Mouse (Mus musculus) kidney, embryonic 15.5 days (tissue): ENCODE measurements around the gene Heatr9. TPM values are rescaled to one million over a fixed set of nuclear protein-coding genes. Genes with fewer than 3 reads are reported as not detected.
A peak's percentile ranks its signal among the peaks of the same experiment; 100 is the strongest.

Experiments
- ATAC-seq: fragments of 200-750 bp; cut with Nextera tagmentation; replicated peaks from 2 replicates; pipeline ENCODE4 v1.8.0; 2017; ENCODE audit warnings: moderate TSS enrichment; ENCODE audit not compliant: low FRiP score
- H3K27ac ChIP-seq: fragments of 300-500 bp; sonication (generic); 2 replicates; pipeline ENCODE4 v1.5.1; 2015; ENCODE audit warnings: mild to moderate bottlenecking, inconsistent platforms
- H3K27me3 ChIP-seq: fragments of 300-500 bp; sonication (generic); 2 replicates; pipeline ENCODE4 v1.6.1; 2015; ENCODE audit warnings: inconsistent platforms
- H3K36me3 ChIP-seq: fragments of 300-500 bp; sonication (generic); 2 replicates; pipeline ENCODE4 v1.6.1; 2015; ENCODE audit warnings: inconsistent platforms
- H3K4me1 ChIP-seq: fragments of 300-500 bp; sonication (generic); 2 replicates; pipeline ENCODE4 v1.6.1; 2015; ENCODE audit warnings: inconsistent platforms
- H3K4me2 ChIP-seq: fragments of 300-500 bp; sonication (generic); 2 replicates; pipeline ENCODE4 v1.6.1; 2015; ENCODE audit warnings: moderate library complexity, mild to moderate bottlenecking, inconsistent platforms
- H3K4me3 ChIP-seq: fragments of 300-500 bp; sonication (generic); replicated peaks from 2 replicates; pipeline ENCODE4 v1.5.1; 2015; ENCODE audit warnings: mild to moderate bottlenecking, inconsistent platforms
- H3K9ac ChIP-seq: fragments of 300-500 bp; sonication (generic); 2 replicates; pipeline ENCODE4 v1.6.1; 2015; ENCODE audit warnings: mild to moderate bottlenecking, inconsistent platforms
- H3K9me3 ChIP-seq: fragments of 300-500 bp; sonication (generic); replicated peaks from 2 replicates; pipeline ENCODE4 v1.6.1; 2016; ENCODE audit warnings: inconsistent platforms
- WGBS: fragments of 180-500 bp; shearing (Covaris S2); methylation state at CpG from one replicate; pipeline ENCODE4 v1.1.7; 2015; ENCODE audit warnings: mixed read lengths; 5-methylcytosine and 5-hydroxymethylcytosine counted together
- polyA plus RNA-seq: library from polyadenylated mRNA; unstranded; fragments of >200 nt; fragmentation: Nextera tagmentation; extraction: Ambion mirVana; gene quantifications from 2 replicates; pipeline ENCODE4 v1.2.1, GENCODE M21; 2015

Heatr9 gene
- polyA plus RNA-seq, 1 experiment from 2014 or later, result not detected

DNA sequence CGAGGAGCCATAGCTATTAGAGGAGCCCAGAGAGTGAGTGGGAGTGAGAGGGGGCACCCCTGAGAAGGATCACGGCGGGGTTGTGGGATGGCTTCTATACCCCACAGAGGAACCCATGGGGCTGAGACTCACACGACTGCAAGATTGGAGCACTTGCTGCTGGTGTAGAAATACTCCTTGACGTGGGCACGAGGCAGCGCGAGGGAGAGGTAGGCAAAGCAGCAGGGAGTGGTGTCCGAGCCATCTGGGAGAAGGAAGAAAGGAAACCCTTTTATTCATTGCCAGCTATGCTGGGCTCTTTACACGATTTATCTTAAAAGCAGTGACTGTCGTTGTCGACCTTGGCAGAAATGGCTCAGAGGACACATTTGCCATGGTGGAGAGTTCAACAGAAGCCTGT lies 7.0 kb upstream of the Heatr9 start:
- Histone ChIP-seq H3K9me3 (no peaks in the 10 kb centered on the region), H3K4me1 (peaks cover under 1% of the 10 kb centered on the region), H3K27me3 (no peaks in the 10 kb centered on the region), H3K4me3 (no peak overlapping the region), H3K27ac (no peak overlapping the region), H3K4me2 (no peak overlapping the region), H3K36me3 (no peaks in the 10 kb centered on the region), H3K9ac (no peak overlapping the region)
- ATAC-seq, result no peak
- 76% methylated on average over 12 of the region's 12 CpGs for WGBS

DNA sequence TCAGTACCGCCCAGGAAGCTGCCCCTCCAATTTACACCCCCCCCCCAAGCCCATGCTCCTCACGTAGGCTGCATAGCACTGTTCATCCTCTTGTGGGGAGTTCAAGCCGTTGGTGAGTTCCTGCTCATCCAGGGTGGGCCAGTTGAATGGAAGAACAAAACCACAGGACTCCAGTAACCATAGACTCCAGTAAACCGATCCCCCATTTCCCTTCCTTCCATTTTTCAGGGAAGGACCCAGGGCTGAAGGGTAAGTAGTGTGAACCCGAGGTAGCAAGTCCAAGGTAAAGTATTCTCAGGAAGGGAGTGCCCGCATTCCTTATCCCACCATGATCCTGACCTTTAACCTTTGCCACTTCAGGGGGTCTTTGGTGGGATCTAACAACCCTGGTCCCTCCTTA lies 3.6 kb downstream of the Heatr9 start:
- H3K9ac ChIP-seq, result no peak overlapping the region
- no peaks in the 10 kb centered on the region for H3K36me3 ChIP-seq
- no peak overlapping the region for H3K4me3 ChIP-seq
- no peak overlapping the region for H3K4me2 ChIP-seq
- no peaks in the 10 kb centered on the region for H3K9me3 ChIP-seq
- WGBS, result 75% methylated on average over 6 of the region's 6 CpGs
- no peak overlapping the region for H3K27ac ChIP-seq
- H3K4me1 ChIP-seq, result no peaks in the 10 kb centered on the region
- no peak for ATAC-seq
- H3K27me3 ChIP-seq, result no peaks in the 10 kb centered on the region

DNA sequence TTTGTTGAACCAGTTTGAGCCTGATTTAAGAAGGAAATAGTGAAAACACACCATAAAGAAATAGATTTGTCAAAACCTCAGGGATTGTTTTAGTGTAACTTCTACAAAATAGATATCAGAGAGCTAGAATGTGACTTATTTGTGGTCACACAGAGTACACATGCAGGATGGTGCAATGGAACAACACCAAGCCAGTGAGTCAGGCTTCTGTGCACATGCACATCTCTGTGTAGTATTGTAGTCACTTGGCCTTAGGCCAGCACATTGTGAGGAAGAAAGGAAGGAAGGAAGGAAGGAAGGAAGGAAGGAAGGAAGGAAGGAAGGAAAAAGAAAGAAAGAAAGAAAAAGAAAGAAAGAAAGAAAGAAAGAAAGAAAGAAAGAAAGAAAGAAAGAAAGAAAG lies 4.8 kb downstream of the Heatr9 start:
- no peak for ATAC-seq
- Histone ChIP-seq H3K4me3 (no peak overlapping the region), H3K9ac (no peak overlapping the region), H3K4me2 (no peak overlapping the region), H3K36me3 (no peaks in the 10 kb centered on the region), H3K27ac (no peak overlapping the region), H3K27me3 (no peaks in the 10 kb centered on the region), H3K9me3 (no peaks in the 10 kb centered on the region), H3K4me1 (no peaks in the 10 kb centered on the region)

DNA sequence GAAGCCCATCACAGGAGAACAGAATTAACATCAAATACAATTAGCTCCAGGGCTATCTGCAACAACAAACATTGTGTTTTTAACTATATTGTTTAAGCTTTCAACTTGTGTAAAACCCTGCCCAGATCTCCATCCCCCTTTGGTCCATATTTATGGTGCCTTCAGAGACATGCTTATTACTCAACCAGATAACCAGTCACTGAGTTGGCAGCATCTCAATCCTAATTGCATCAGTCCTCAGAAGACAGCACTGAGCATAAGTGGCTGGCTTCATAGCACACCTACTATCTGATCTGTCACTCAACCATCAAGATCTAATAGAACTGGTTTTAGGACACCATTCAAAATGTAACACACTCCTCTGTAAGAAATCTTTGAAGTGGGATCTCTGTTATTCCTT lies 12.5 kb downstream of the Heatr9 start:
- ATAC-seq, result no peak

DNA sequence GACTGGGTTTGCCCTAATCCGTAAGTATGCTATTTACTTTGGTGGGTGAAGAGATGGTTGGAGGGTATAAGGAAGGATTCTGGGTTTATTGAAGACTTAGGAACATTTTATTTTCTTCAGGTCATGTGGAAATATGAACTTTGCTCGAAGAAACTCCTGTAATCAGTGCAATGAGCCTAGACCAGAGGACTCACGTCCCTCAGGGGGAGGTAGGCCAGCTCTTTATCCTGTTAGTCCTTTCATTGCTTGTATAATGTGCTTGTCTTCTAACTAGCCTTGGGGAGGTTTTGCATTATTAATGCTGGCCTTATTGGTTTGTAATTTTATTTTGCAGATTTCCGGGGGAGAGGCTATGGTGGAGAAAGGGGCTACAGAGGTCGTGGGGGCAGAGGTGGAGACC lies 17.7 kb downstream of the Heatr9 start:
- ATAC-seq, result no peak
- 92% methylated on average over 5 of the region's 5 CpGs for WGBS
- peaks cover 81% of the 10 kb centered on the region for H3K36me3 ChIP-seq

More for the DNA sequence above, 12.5 kb downstream of the Heatr9 start:
- Histone ChIP-seq H3K27ac (no peak overlapping the region), H3K4me2 (no peak overlapping the region), H3K9me3 (no peaks in the 10 kb centered on the region), H3K27me3 (no peaks in the 10 kb centered on the region), H3K4me1 (no peaks in the 10 kb centered on the region), H3K9ac (no peak overlapping the region), H3K4me3 (no peak overlapping the region), H3K36me3 (peaks cover 44% of the 10 kb centered on the region)

DNA sequence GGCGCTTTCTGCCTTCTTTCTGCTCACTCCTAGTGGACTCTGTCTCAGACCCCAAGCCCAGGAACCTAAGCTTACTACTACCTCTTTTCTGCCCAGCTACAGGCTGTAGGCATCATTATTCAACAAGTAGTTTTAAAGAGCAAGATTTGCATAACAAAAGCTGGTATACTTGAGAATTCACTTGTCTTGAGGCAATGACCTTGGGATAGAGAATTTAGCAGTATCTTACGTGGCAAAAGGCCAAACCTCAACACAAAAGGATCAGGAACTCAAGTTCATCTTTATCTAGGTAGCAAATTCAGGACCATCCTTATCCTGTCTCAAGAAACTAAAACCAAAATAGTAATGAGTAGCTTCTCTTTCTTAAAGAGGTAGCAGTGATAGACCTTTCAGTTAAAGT lies 26.4 kb downstream of the Heatr9 start:
- 91% methylated on average over 2 of the region's 2 CpGs for WGBS
- peaks cover 55% of the 10 kb centered on the region for H3K36me3 ChIP-seq
- no peak for ATAC-seq

More for the DNA sequence above, 17.7 kb downstream of the Heatr9 start:
- no peak overlapping the region for H3K9ac ChIP-seq
- no peaks in the 10 kb centered on the region for H3K27me3 ChIP-seq
- H3K27ac ChIP-seq, result no peak overlapping the region
- H3K4me1 ChIP-seq, result no peaks in the 10 kb centered on the region
- H3K9me3 ChIP-seq, result no peaks in the 10 kb centered on the region
- no peak overlapping the region for H3K4me3 ChIP-seq
- H3K4me2 ChIP-seq, result no peak overlapping the region

DNA sequence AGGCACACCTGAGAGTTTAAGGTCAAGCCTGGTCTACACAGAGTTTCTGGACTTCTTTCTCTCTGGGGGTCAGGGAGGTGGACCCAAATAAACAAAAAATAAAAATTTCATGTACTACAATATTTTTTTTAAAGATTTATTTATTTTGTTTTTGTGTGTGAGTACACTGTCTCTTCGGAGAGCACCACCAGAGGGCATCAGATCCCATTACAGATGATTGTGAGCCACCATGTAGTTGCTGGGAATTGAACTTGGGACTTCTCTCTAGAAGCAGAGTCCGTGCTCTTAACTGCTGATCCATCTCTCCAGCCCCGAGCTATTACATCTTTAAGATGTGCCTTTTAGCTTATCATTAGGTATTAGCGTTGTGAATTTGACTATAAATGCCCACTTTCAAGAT lies 30.5 kb downstream of the Heatr9 start:
- no peak overlapping the region for H3K4me3 ChIP-seq
- no peaks in the 10 kb centered on the region for H3K4me1 ChIP-seq
- H3K36me3 ChIP-seq, result peaks cover 52% of the 10 kb centered on the region
- 89% methylated on average over 4 of the region's 4 CpGs for WGBS
- no peak overlapping the region for H3K27ac ChIP-seq
- H3K4me2 ChIP-seq, result no peak overlapping the region
- H3K9ac ChIP-seq, result no peak overlapping the region
- no peaks in the 10 kb centered on the region for H3K9me3 ChIP-seq
- ATAC-seq, result no peak
- H3K27me3 ChIP-seq, result no peaks in the 10 kb centered on the region

More for the DNA sequence above, 26.4 kb downstream of the Heatr9 start:
- no peaks in the 10 kb centered on the region for H3K4me1 ChIP-seq
- H3K27ac ChIP-seq, result no peak overlapping the region
- no peak overlapping the region for H3K4me3 ChIP-seq
- H3K9me3 ChIP-seq, result no peaks in the 10 kb centered on the region
- H3K9ac ChIP-seq, result no peak overlapping the region
- H3K27me3 ChIP-seq, result no peaks in the 10 kb centered on the region
- no peak overlapping the region for H3K4me2 ChIP-seq

DNA sequence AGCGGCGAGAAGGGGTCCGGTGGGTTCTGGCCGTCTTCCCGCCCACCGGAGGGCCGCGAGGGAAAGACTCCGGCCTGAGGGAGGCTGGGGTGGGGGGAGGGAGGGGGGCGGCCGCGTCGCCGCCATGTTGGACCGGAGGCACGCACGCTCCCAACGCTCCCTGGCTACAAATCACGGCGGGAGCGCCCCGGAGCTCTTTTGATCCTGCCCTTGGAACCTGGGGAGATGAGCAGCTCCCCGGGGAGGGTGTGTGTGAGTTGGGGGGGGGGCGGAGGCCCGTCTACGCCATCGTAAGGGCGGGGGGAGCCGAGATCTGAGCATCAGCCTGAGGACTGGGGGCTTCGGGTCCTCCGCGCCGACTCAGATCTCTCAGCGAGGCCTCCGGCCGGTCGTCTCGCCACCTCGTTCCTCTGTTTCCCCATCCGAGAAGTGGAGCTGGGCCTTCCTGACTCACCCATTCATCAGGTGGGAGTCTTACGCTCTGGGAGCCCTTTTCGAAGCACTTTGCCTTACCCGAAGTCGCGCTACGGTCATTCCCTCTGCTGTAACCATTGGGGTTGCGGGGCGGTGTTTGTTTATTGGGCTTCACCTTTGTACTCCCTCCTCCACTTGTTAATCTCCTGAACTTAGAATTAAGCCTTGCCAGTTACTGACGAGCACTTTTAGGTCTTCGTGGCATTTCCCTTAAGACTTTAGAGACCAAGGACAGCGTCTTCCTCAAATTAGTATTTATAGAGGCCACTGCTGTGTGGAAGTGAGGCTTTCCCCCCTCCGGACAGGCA lies 48.5 kb downstream of the Heatr9 start:
- WGBS, result under 1% methylated on average over 51 of the region's 52 CpGs
- H3K36me3 ChIP-seq, result peaks cover 22% of the 10 kb centered on the region
- ATAC-seq, result peak; percentile 83
- H3K4me3 ChIP-seq, result peak overlapping the region; percentile 90
- peaks cover 19% of the 10 kb centered on the region for H3K4me1 ChIP-seq
- no peaks in the 10 kb centered on the region for H3K9me3 ChIP-seq
- H3K27ac ChIP-seq, result peak overlapping the region; percentile 97
- peaks cover 10% of the 10 kb centered on the region for H3K27me3 ChIP-seq
- H3K9ac ChIP-seq, result peak overlapping the region; percentile 91
- peak overlapping the region; percentile 71 for H3K4me2 ChIP-seq

DNA sequence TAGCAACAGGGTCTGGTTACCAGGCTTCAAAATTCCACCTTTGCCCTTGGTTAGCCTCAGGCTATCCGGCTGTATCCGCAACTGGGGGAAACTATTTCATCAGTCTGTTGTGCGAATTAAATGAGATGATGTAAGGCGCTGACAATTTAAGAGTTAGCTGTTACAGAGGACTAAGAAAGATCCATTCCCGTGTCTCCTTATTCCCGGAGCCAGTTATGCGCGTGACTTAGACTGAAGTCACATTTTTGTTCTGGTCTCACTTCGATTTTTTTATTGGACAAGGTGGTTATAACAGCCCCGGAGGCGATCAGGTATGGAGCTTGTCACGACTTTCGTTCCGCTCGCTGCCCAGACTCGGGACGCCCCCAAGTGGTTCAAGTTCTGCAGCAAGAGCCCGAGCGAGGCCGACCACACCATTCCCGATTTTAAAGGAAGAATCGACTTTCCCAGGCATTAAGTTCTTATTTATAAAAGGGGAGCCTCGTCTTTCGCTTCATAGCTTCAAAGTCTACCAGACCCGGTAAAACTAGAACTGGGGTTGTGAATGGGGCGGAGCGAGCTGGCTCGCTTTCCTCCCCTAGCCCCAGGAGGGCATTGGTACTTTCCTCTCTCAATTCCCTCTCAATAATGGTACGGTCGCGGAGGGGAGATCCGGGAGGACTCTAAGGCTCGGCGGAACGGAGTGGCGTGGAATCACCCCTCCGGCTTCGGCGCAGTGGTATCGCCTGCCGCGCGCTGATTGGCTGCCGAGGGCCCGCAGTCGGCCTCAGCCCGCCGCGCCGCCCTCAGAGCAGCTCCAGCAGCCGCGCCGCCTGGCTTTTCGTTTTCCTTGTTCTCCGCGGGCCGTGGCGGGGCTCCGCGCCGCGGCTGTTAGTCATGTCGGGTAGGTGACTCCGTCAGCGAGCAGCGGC lies 49.4 kb downstream of the Heatr9 start, which contains the start of gene Taf15:
TSS of gene Taf15 (plus strand) at position 763 of the 911 bp plus-strand sequence.
- under 1% methylated on average over 66 of the region's 66 CpGs for WGBS
- ATAC-seq, result peak; percentile 99
- Histone ChIP-seq H3K27me3 (peaks cover 10% of the 10 kb centered on the region), H3K9ac (peak within 1 kb of the TSS; percentile 91), H3K9me3 (no peaks in the 10 kb centered on the region), H3K4me2 (peak within 1 kb of the TSS; percentile 71), H3K4me3 (peak within 1 kb of the TSS; percentile 90), H3K4me1 (peaks cover 19% of the 10 kb centered on the region), H3K27ac (peak within 1 kb of the TSS; percentile 97), H3K36me3 (peaks cover 16% of the 10 kb centered on the region)

DNA sequence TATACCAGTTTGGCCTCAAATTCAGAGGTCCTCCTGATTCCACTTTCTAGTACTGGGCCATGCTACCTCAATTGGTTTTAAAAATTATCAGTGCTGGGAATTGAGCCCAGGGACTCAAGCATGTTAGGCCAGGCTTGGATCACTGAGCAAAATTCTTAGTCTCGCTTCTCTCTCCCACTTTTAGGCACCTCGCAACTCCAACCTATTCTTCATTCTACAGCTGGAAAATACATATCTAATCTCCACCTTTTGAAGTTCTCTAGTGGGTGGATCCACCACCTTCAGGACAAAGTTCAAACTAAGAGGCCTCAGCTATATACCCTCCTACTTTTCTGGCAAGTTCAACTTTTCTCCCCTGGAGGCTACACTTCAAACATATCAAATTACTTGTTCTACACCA lies 50.2 kb downstream of the Heatr9 start:
- WGBS, result 83% methylated on average over 2 of the region's 2 CpGs
- ATAC-seq, result no peak
- peaks cover 11% of the 10 kb centered on the region for H3K36me3 ChIP-seq
- H3K27me3 ChIP-seq, result peaks cover 10% of the 10 kb centered on the region
- H3K9ac ChIP-seq, result no peak overlapping the region
- H3K4me2 ChIP-seq, result peak overlapping the region; percentile 65
- H3K27ac ChIP-seq, result 0 out of 2 replicates have a peak overlapping the region, but pooled peaks have one; percentile 97
- H3K9me3 ChIP-seq, result no peaks in the 10 kb centered on the region
- H3K4me1 ChIP-seq, result peaks cover 19% of the 10 kb centered on the region
- peak overlapping the region; percentile 90 for H3K4me3 ChIP-seq

DNA sequence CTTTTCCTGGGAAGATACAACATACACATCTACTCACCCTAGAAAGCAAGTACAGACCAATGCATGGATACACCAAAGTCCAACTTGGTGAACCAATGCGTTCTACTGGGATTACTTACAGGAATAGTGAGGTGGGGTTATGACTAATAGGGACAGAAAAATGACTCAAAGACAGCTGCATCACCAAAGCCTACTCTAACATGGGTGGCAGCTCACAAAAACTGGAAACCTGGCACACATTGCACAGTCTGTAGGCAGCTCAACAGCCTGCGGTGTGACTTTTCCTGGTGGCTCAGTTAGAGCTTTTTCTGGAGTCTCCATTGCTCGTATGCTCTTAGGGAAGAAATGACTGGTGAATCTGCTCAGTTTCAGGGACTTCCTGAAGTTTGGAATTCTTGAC lies 53.2 kb downstream of the Heatr9 start:
- Histone ChIP-seq H3K4me2 (no peak overlapping the region), H3K9me3 (no peaks in the 10 kb centered on the region), H3K27me3 (peaks cover 22% of the 10 kb centered on the region), H3K4me3 (no peak overlapping the region), H3K27ac (no peak overlapping the region), H3K4me1 (peaks cover 8% of the 10 kb centered on the region), H3K36me3 (no peaks in the 10 kb centered on the region), H3K9ac (no peak overlapping the region)
- no peak for ATAC-seq
- 88% methylated on average over 3 of the region's 3 CpGs for WGBS

DNA sequence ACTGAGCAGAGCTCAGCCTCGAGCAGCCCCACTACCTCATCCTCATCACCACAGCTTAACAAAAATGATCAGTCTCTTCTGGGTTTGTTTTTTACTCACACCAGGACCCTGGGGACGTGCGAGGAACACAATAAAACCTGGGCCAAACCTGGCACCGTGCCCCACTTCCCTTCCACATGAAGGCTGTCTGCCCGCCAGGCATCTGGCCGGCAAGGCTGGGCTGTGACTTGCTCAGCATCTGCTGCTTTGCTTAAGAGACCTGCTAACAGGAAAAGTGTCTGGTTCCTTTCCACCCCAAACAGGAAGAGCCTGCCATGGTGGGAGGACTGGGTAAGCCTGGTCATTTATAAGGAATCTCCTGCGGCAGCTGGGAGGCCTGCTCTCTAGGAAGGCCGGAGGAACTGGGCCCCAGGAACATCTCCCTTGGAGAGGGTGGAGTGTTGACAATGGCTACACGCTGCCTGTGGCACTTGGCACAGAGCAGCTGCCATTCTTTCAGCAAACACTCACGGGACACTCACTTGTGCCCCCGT lies 54.8 kb downstream of the Heatr9 start:
- H3K27ac ChIP-seq, result peak overlapping the region; percentile 48
- H3K4me3 ChIP-seq, result no peak overlapping the region
- H3K36me3 ChIP-seq, result no peaks in the 10 kb centered on the region
- H3K9ac ChIP-seq, result no peak overlapping the region
- peaks cover 37% of the 10 kb centered on the region for H3K27me3 ChIP-seq
- H3K9me3 ChIP-seq, result no peaks in the 10 kb centered on the region
- H3K4me1 ChIP-seq, result peaks cover 17% of the 10 kb centered on the region
- no peak overlapping the region for H3K4me2 ChIP-seq
- ATAC-seq, result no peak
- 52% methylated on average over 11 of the region's 11 CpGs for WGBS
